Mouse (Mus musculus): ENCODE data around the gene Sarnp.

- TF ChIP-seq CTCF (IDR thresholded peaks at IDR 0.05; ENCODE audit: low read depth) (peak; percentile 99), EP300 (IDR thresholded peaks at IDR 0.05; ENCODE audit: low read depth) (no peak; the same call in 1 of the 2 replicates)
Observed at GRCm38 (mm10) chr10:128913219-128913618, 96.1 kb downstream of the Sarnp start.

Measured in heart, postnatal 0 days (tissue).